Mouse (Mus musculus) embryonic facial prominence, embryonic 13.5 days (tissue): ENCODE results near the gene Il1rl2. TPM values are rescaled to one million over a fixed set of nuclear protein-coding genes. Genes with fewer than 3 reads are reported as not detected.

Source experiments
- polyA plus RNA-seq: library from polyadenylated mRNA; unstranded; fragments of >200 nt; fragmentation: Nextera tagmentation; extraction: Ambion mirVana; gene quantifications from 2 replicates; pipeline ENCODE4 v1.2.1, GENCODE M21; 2015

Gene Il1rl2
- polyA plus RNA-seq, 1 experiment from 2014 or later = 11.4 TPM

Other genes starting within 250 kb of the Il1rl2 start
- gene Il1r1, start 99.5 kb upstream of the Il1rl2 start, polyA plus RNA-seq = 6.7 and 7.2 TPM in 2 replicates
- gene Il1rl1, start 105.0 kb downstream of the Il1rl2 start, polyA plus RNA-seq = 0.51 and 0.73 TPM in 2 replicates
- 0.14 TPM in 1 of 2 replicates, not detected in the other for gene Il18r1, start 140.9 kb downstream of the Il1rl2 start, polyA plus RNA-seq
- gene Il18rap, start 190.8 kb downstream of the Il1rl2 start, polyA plus RNA-seq = 0.21 and 0.48 TPM in 2 replicates